Mouse (Mus musculus): Measurements from ENCODE around the gene Rbm47.

- TF ChIP-seq POLR2A (IDR thresholded peaks at IDR 0.05; ENCODE audit: low read depth, low read length), result no peak
- TF ChIP-seq CTCF (IDR thresholded peaks at IDR 0.05; ENCODE audit: borderline replicate concordance, insufficient read depth, low read length), result no peak
Measured at GRCm38 (mm10) chr5:66170591-66170990, 2.3 kb downstream of the Rbm47 start.

Measured in embryonic fibroblast, embryonic 13.5 days (primary cell).